Mouse (Mus musculus) heart, adult 9 months (tissue): Measurements from ENCODE around the gene Itgb6.

Experiments
- DNase-seq, 2 experiments: peaks; one replicate each; pipeline ENCODE4 v3.0.0; 2022; ENCODE audit warnings: low spot score in 2 of 2

The Itgb6 gene

GRCm38 (mm10) chr2:60614758-60615157, 107.7 kb downstream of the Itgb6 start:
- DNase-seq, result no peak

DNA sequence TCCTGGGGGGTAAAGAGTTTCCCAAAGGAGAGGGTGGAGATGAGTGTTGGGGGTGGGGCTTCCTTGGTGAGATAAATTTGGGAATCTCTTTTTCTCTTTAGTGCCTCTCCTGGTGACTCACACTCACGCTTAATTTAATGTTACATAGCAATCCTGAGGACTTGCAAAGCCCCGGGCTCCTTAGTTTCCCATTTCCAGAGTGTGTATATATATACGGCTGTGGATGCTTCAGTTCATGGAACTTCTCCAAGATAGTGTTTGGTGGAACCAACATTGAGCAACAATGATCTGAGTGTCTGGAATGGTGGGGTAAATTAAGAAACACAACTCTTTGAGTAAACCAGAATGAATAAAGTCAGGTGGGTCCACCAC, 108.6 kb downstream of the Itgb6 start:
- no peak for DNase-seq

- DNase-seq, result no peak
These were observed 109.3 kb downstream of the Itgb6 start for GRCm38 (mm10) chr2:60612906-60613856.

- DNase-seq, result no peak
These were observed 110.8 kb downstream of the Itgb6 start for GRCm38 (mm10) chr2:60611622-60612021.

DNA sequence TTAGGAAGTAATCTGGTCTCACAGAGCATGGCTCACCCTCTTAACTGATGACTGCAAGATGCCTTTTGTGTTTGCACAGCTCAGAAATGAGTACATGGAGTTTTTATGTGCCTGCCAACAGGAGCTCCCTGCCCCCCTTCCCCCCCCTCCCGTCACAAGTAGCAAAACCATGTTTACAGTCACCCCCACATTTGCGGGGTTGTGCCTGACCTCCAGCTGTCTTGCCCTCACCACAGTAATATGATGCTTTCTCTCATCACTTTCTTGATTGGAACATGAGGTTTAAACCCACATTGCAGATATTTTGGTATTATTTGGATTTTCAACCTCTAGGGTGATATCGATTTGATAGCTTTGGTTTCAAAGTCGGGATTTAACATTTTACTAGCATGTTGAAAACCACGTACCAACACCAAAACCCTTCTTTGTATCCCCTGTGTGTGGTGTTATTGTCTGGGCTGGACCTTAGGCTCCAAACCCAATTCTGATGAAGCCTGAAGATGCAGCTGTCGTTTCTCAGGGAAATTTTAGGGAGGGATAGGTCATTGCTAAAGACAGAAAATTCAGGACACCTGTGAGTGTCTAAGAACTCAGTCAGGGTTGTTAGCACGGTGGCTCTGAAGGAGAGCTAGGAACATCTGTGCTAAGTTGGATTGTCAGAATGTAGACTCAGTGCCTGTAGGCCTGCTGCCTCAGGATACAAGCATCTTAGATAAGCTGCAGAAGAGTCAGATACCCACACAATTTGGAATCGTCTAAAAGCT, 112.8 kb downstream of the Itgb6 start:
- DNase-seq, result no peak

GRCm38 (mm10) chr2:60607980-60608379, 114.5 kb downstream of the Itgb6 start:
- DNase-seq, result no peak

DNA sequence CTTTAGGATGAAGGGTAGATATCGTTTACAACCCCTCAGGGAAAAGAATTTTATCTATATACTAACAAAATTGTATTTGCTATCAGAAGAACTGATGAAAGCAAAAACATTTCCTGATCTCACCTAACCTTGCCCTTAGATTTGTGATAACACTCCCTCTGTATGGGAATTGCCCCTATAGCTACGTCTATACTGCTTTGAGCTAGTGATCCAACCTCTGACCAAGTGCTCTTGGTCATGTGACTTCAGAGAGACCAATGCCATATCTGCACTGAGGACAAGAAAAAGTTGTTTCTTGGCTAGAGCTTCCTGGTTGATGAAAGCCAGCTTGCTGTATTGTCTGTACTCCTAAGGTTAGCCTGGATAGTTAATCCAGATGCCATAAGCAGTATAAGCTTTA, 121.1 kb downstream of the Itgb6 start:
- DNase-seq, result no peak

DNA sequence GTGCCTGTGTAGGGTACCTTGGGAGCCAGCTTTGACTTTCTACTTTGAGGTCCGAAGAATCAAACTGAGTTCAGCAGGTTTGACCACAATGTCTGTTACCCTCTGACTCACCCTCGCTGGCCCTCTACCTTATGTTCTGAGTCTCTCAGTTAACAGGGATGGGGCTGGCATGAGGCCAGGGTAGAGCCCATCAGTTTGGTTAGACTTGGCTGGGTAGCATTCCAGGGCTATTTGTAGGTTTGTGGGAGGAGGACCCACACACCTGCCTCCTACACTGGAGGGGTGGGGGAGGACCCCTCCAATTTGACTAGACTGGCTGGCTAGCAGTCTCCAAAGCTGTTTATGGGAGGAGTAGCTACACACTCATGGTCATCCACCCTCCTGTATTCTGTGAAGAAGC, 121.6 kb downstream of the Itgb6 start:
- no peak for DNase-seq

DNA sequence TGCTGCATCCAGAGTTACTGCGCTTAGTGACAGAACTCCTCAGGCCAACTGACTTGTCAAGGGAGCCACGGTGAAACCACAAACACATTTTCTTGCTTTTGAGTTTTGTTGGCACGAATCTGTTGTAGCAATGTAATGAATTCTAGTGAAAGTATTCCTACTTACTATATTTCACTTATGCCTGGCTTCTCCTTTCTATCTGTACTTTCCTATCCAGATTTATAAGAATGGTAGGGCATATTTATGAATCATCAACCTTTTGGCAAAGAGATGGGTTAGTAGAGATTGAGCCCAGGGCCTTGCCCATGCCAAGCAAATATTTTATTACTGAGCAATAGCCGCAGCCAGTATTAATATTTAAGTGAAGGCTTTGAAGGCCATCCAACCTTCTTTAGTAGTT, 139.0 kb downstream of the Itgb6 start:
- no peak for DNase-seq

GRCm38 (mm10) chr2:60554561-60554960, 167.9 kb downstream of the Itgb6 start:
- no peak for DNase-seq

DNA sequence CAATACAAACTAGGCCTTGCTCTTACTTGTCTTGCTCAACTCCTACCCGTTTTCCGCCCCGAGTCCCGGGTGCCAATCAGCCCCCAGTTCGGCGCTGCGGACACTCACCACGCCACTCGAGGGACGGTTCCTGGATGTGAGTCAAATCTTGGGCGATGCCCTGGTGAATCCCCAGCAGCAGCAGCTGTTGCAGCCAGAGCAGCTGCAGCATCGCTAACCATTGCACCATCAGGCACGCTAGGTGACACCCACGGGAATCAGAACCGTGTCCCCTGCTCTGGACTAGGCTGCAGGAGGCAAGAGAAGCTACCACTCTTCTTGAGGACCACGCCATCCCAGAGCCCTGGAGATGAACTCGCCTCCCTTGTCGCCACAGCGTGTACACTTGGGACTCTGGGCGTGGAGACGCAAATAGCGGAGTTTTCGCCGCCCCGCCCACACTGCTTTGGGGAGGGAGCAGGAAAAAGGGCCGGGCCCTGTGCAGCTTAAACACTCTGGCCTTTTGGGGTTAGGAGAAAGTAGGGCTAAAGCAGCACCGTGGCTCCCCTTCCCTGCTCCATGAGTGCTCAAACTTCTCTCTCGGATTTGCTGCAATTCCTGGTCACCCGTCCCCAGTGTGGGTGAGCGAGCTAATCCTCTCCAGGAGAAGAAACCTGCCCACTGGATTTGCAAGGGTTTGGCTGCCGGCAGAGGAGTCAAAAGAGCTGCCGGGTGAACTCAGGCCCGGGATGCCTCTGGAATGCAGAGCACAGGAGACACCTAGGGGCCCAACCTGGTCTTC, 169.4 kb downstream of the Itgb6 start, which contains the start of gene Pla2r1:
Pla2r1 (minus strand) TSS at position 407 of the 781 bp plus-strand sequence.
- peak; percentile 46 to 59 for DNase-seq

- DNase-seq, result peak in 1 of 2 experiments; percentile 3
These were observed 170.1 kb downstream of the Itgb6 start for GRCm38 (mm10) chr2:60552177-60552901.

- DNase-seq, result peak in 1 of 2 experiments; percentile 3
These were observed 170.8 kb downstream of the Itgb6 start for GRCm38 (mm10) chr2:60551673-60552072.

- DNase-seq, result no peak
These were observed 171.9 kb downstream of the Itgb6 start for GRCm38 (mm10) chr2:60550521-60550920.

DNA sequence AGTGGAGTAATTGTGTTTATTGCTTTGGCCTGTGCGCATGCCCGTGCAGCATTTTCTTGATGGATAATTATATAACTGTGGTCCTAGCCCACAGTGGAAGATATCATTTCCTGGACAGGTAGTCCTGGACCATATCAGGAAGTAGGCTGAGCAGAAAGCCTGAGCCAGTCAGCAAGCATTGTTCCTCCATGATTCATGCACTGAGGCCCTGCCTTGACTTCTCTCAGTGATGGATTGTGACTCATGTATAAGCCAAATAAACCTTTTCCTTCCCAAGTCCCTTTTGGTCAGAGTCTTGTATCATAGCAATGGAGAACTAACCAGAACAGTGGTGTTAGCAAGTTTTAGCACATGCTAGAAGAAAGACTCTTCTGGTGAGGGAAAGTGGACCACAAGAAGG, 172.6 kb downstream of the Itgb6 start:
- DNase-seq, result no peak
